Mouse (Mus musculus): ENCODE measurements at regions not wholly inside any gene's neighbourhood (a gene's known extent, or its start where the extent isn't known, plus 50 kb on each side); places are given as distances from the start of the nearest gene placed in this dataset.

DNA sequence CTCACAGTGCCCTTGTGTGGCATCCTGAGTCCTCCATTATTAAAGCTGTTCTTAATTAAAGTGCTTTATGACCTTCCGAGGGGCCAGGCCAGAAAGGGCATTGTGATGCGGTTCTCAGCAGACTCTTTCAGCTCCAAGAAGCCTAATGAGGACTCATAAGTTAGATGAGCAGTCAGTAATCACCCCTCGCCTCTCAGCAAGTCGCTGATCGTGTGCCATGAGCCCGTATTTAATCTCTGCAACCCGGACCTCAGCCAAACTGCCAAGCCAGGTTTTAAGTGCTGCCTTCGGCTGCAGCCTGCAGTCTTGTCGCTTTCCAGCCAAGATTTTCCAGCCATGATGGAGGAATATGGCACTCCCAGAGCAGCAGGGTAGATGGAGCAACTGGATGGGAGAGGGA is 56.1 kb upstream of the Rbfox1 start:
- no peak for DNase-seq

DNA sequence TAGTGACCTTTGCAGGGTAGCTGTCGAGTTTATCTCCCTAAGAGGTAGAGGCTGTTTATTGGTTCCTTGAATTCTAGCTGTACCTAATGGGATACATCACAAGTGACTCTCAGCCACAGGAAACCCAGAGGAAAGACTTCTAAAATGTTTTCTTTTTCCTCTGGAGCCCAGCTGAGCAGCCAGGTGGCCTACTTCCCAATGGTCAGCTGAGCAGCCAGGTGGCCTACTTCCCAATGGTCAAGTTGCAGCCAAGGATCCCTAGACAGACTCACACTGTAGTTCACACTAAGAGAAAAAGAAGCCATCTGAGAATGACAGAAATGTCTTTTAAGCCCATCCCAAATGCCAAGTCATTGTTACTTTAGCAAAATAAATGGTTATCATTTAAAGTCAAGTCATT is 61.8 kb upstream of the Rbfox1 start:
- no peak for DNase-seq

GRCm38 (mm10) chr16:5817166-5817565 is 68.0 kb upstream of the Rbfox1 start:
- no peak for DNase-seq

DNA sequence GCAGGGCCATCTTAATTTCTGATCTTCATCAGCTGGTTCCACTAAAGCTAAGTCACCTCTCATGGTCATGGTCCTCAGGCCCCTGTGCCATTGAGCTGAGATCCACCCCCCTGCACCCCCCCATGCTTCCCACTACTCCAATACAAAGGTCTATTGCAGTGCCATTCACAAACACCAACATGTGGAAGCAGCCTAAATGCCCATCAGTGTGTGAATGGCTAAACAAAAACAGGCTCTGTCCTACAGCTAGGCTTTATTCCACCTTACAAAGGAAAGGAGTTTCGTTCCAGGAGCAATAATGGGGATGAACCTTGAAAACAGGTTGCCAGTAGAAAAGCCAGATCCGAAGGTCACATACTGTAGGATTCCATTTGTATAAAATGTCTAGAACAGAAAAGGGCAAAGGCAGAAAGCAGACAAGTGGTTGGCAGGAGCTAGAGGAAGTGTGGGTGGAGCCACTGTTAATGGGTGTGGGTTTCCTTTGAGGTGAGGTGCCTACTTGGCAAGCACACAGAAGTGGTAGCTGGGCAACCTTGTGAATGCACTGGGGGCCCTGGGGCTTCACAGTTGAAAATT is 72.8 kb upstream of the Rbfox1 start:
- DNase-seq = no peak

GRCm38 (mm10) chr16:5811654-5811992 is 73.5 kb upstream of the Rbfox1 start:
- no peak for DNase-seq

DNA sequence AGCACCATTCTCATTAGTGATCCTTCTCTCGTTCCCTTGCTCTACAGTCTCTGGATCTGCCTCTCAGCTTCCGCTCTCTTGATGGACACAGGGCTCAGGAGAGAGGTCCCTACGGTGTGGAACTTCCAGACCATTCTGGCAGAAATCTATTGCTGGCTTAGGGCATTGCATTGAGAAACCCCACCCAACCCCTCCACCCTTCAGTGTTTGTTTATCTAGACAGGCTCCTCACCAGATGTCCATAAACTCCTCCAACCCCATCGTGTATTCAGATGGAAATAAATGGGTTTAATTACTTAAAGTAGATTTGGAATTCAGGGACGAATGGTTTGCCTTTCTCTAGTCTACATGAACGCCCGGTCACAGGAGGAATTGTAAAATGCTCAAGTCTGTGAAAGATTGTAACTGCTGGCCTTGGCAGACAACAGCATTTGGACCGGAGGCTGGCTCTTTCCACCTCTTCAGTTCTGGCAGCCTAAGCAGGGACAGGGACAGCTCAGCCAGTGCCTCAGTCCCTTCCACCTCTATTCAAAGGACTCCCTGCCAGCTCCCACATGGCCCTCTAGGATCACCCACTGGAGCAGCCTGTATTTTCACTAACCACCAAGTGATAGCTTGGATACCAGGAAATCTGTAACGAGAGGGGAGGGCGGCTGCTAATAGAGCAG is 74.0 kb upstream of the Rbfox1 start:
- no peak for DNase-seq

- no peak for DNase-seq
Measured at GRCm38 (mm10) chr16:5798188-5798587, 87.0 kb upstream of the Rbfox1 start.

DNA sequence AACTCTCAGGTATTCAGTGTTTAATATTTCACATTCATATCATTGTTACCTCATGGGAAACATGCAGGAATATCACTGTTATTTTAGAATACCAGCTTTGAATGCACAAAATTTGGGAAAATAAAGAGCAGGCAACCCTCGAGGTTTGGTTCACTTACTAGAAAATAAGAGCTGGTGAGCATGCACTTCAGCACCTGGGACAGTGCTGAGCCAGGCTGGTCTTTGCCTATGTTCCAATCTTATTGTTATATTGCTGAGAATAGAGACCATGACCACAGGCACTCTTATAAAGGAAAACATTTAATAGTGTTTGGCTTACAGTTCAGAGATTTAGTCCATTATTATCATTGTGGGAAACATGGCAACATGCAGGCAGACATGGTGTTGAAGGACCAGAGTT is 92.9 kb upstream of the Rbfox1 start:
- no peak for DNase-seq

- DNase-seq = no peak
Measured at GRCm38 (mm10) chr16:5790161-5790560, 95.0 kb upstream of the Rbfox1 start.

DNA sequence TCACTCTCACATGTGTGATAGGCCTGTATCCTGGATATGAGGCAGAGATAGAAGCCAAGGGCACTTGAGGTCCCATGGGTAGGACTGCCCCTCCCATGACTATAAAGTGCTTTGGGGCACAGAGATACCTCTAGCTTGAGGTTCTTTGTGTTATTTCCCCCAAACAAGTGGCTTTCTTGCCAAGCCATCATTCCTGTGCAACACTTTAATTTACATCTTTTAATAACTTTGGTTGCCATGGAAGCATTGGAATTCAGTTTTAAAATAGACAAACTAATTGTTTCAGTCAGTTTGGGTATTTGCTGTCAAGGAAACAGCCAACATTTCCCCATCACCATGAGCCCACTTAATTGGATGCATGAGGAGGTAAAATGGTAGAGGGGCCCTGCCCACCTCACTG is 97.9 kb upstream of the Rbfox1 start:
- no peak for DNase-seq

GRCm38 (mm10) chr16:5766771-5767421 is 118.3 kb upstream of the Rbfox1 start:
- DNase-seq = no peak

GRCm38 (mm10) chr16:5765143-5765542 is 120.0 kb upstream of the Rbfox1 start:
- DNase-seq = no peak

DNA sequence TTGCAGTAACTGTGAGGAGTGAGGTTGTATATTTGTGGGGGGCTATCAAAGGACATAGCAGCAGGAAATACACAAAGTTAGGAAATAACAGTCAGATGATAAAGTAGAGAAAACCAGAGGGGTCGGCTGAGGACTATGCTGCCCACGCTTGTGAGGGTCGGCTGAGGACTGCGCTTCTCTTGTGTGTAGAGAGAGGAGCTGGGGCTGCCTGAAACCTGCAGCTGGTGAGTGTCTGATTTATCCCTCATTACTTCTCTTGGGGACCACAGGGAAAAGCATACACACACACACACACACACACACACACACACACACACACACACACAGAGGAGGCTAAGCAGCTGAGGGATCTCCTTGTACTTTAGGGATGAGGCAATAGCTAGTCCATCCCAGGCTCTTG is 124.3 kb upstream of the Rbfox1 start:
- no peak for DNase-seq

DNA sequence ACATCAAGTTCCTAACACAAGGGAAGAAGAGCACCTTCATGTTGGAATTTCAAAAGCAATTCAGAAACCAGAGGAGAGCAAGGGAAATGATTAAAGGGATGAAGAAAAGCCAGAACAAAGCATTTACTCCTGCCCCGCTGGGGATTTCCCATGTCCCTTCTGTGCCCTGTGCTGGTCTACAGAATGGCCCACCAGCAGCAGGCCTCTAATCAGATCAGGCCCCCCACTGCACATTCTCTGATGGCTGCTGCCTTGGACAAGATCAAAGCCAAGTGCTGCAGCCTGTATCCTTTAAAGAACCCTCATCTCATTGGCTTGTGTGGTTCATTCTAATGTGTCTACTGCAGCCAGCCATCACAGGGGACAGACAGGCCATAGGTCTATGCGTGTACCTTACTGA is 126.1 kb upstream of the Rbfox1 start:
- no peak for DNase-seq

GRCm38 (mm10) chr16:5742716-5743507 is 142.2 kb upstream of the Rbfox1 start:
- DNase-seq = no peak

- no peak for DNase-seq
Measured at GRCm38 (mm10) chr16:5740776-5741175, 144.4 kb upstream of the Rbfox1 start.

GRCm38 (mm10) chr16:5733608-5734007 is 151.5 kb upstream of the Rbfox1 start:
- no peak for DNase-seq

- DNase-seq = no peak
Measured at GRCm38 (mm10) chr16:5722506-5722905, 162.6 kb upstream of the Rbfox1 start.

DNA sequence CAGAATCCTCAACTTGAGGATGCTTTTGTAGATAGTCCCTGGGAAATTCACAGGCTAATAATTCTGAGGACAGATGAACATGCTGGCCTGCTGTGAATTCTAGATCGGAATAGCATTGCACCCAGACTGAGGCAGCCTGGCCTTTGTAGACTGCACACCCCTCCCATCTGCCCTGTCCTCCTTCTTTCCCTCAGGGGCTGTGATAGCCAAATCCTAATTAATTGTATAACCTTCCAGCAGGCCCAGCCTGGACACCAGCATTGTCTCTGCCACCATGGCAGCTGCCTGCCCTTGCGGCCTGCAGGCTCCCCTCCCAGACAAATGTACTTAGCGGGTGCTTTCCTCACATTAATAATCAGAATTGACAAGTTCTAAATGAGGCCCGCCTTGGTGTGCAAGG is 171.7 kb upstream of the Rbfox1 start:
- DNase-seq = no peak

DNA sequence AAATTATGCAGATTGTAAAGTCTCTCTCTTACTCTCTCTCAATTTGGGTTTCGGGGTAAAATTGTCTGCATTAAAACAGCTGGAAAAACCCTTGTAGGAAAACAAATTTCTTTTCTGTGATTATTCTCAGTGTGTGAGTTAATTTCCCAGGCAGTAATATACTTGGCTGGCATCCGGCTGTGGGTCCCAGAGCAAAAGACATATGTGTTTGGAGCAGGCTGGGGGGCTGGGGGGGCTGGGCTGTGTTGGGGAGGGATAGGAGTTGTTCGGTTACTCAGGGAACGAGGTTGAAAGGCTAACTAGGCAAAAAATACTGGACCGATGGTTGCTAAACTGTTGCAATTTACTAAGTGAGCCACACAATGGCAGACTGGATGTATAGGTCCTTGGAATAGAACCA is 175.3 kb upstream of the Rbfox1 start:
- DNase-seq = no peak

DNA sequence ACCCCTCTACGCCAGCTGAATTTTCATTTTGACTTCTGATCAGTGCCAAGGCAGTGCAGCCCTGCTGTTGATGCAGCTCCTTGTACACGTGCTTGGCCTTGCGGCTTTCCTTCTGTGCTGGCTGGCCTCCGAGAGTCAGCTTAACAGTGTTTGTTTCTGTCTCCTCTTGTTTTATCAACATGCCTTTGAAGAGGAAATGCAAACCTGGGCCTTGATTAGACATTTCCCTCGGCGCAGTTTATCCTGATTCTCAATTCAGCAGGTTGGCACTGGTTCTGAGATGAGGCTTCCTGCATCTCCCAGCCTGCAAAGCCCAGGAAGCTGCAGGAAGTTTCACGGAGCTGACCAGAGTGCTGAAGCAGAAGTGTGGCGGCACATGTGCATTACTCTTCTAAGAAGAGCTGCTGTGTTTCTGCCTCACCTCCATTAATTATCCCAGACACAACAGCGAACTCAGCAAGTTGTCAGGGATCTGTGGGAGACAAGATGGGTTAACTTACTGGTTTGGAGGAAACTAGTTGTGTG is 184.4 kb upstream of the Rbfox1 start:
- no peak for DNase-seq

GRCm38 (mm10) chr16:5688322-5688721 is 196.8 kb upstream of the Rbfox1 start:
- DNase-seq = no peak

DNA sequence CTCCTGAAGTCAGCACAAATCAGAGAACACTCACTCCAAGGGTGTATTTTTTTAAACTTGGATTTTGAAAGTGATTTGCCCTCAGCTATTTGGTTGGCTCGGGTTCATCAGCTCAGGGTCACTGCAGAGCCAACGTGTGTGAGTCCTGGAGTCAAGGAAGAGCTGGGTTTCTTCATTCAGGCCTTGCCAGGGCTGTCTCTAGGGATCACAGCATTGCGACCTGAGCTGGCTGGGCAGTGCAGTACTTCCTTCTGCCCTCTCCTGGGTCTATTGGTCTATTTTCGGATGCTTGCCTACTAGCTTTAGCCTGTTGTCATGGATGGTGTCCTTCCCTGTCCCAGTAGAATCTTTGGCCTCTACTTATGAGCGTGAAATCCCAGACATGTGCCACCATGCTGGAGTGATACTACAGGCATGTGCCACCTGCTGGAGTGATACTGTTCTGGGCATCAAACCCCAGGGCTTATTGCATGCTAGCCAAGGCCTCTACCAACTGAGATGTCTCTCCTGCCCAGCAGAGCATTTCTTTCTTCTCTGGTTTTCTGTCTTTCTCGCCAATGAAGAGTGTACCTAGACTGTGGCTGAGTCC is 211.7 kb upstream of the Rbfox1 start:
- DNase-seq = no peak
